Mouse (Mus musculus): Measurements from ENCODE around the gene Tbc1d2b. TPM values are rescaled to one million over a fixed set of nuclear protein-coding genes. Genes with fewer than 3 reads are reported as not detected.

Tbc1d2b gene
- polyA plus RNA-seq, 1 experiment from 2014 or later = 5.1 TPM

DNA sequence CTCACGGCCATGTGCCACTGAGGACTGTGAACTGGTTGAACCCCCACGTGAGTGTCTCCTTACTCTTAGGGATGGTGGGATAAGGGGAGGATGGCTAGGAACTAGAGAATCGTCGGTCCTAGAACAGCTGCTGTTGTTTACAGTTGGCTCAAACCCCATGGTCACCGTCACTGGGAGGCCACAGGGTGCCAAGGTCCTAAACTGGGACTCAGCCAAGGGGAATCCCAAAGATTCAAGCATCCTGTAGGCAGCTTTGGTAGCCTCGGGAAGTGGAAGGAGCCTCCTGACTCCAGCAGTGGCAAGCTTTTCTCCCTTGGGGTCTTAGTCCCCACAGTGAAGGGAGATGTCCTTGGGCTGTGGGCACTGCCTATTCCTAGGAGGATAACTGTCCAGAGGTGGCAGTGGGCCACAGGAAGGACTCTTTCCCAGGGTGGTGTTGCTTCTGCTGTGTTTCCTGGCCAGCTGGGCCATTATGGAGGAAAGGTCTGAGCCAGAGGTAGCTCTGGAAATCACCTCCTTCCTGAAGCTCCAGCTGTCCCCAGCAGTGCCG lies 73.4 kb downstream of the Tbc1d2b start:
- Histone ChIP-seq H3K4me2 (ENCODE audit: low read length) (no peak overlapping the region), H3K27me3 (replicated peaks; ENCODE audit: control insufficient read depth, insufficient read depth, low read length) (no peaks in the 10 kb centered on the region), H3K36me3 (ENCODE audit: control insufficient read depth, insufficient read depth, low read length) (peaks cover 8% of the 10 kb centered on the region; the same call in 1 of the 2 replicates), H3K9ac (ENCODE audit: low read depth, low read length) (no peak overlapping the region), H3K9me3 (ENCODE audit: control insufficient read depth, low read length) (no peaks in the 10 kb centered on the region), H3K27ac (ENCODE audit: low read depth, low read length) (no peak overlapping the region), H3K4me1 (ENCODE audit: control insufficient read depth, insufficient read depth, low read depth, low read length) (peaks cover 4% of the 10 kb centered on the region; the same call in 1 of the 2 replicates), H3K4me3 (ENCODE audit: low read length) (no peak overlapping the region)
- WGBS = 75% methylated on average over 7 of the region's 7 CpGs
- no peak for ATAC-seq

- Histone ChIP-seq H3K27ac (ENCODE audit: low read depth, low read length) (no peak overlapping the region), H3K4me1 (ENCODE audit: control insufficient read depth, insufficient read depth, low read depth, low read length) (peaks cover 4% of the 10 kb centered on the region; the same call in 1 of the 2 replicates), H3K36me3 (ENCODE audit: control insufficient read depth, insufficient read depth, low read length) (peaks cover 9% of the 10 kb centered on the region; the same call in 1 of the 2 replicates), H3K27me3 (replicated peaks; ENCODE audit: control insufficient read depth, insufficient read depth, low read length) (no peaks in the 10 kb centered on the region), H3K9ac (ENCODE audit: low read depth, low read length) (no peak overlapping the region), H3K9me3 (ENCODE audit: control insufficient read depth, low read length) (no peaks in the 10 kb centered on the region), H3K4me2 (ENCODE audit: low read length) (no peak overlapping the region), H3K4me3 (ENCODE audit: low read length) (no peak overlapping the region)
- ATAC-seq = no peak
- WGBS = 88% methylated on average over 7 of the region's 7 CpGs
Observed at GRCm38 (mm10) chr9:90196262-90196661, 74.3 kb downstream of the Tbc1d2b start.

DNA sequence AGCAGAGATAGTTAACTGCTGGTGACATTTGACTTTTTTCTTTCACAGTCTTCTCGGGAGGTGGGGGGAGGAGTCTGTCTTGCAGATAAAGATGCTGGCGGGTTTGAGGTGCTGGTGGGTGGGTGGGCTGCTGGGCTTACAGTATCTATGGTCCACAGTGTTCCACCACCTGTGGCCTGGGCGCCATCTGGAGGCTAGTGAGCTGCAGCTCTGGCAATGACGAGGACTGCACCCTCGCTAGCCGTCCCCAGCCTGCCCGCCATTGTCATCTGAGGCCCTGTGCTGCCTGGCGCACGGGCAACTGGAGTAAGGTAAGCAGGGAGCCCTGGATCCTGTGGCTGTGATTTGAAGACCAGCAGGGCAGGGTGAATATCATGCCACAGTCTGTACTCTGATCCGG lies 75.6 kb downstream of the Tbc1d2b start:
- Histone ChIP-seq H3K4me2 (ENCODE audit: low read length) (no peak overlapping the region), H3K9ac (ENCODE audit: low read depth, low read length) (no peak overlapping the region), H3K36me3 (ENCODE audit: control insufficient read depth, insufficient read depth, low read length) (peaks cover 6% of the 10 kb centered on the region; the same call in 1 of the 2 replicates), H3K4me1 (ENCODE audit: control insufficient read depth, insufficient read depth, low read depth, low read length) (peaks cover 4% of the 10 kb centered on the region; the same call in 1 of the 2 replicates), H3K27me3 (replicated peaks; ENCODE audit: control insufficient read depth, insufficient read depth, low read length) (no peaks in the 10 kb centered on the region), H3K4me3 (ENCODE audit: low read length) (no peak overlapping the region), H3K9me3 (ENCODE audit: control insufficient read depth, low read length) (no peaks in the 10 kb centered on the region), H3K27ac (ENCODE audit: low read depth, low read length) (no peak overlapping the region)
- no peak for ATAC-seq
- WGBS = 80% methylated on average over 10 of the region's 10 CpGs

DNA sequence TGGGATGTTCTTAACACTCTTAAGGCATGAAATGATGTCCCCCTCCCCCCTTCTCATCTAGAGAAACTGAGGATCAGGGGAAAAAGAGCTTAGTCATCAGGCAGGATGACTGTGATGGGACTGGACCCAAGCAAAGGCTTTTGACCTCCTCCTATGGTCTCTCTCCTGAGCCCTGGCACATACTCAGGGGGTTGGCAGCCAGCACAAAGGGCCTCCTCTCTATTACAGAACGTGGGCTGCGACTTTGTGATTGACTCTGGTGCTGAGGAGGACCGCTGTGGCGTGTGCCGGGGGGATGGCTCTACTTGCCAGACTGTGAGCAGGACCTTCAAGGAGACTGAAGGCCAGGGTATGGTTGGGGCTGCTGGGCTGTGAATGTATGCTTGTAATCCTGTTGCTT lies 81.2 kb downstream of the Tbc1d2b start:
- Histone ChIP-seq H3K27ac (ENCODE audit: low read depth, low read length) (no peak overlapping the region), H3K36me3 (ENCODE audit: control insufficient read depth, insufficient read depth, low read length) (peaks cover 8% of the 10 kb centered on the region; the same call in 1 of the 2 replicates), H3K27me3 (replicated peaks; ENCODE audit: control insufficient read depth, insufficient read depth, low read length) (no peaks in the 10 kb centered on the region), H3K4me3 (ENCODE audit: low read length) (no peak overlapping the region), H3K9ac (ENCODE audit: low read depth, low read length) (no peak overlapping the region), H3K4me2 (ENCODE audit: low read length) (no peak overlapping the region), H3K4me1 (ENCODE audit: control insufficient read depth, insufficient read depth, low read depth, low read length) (no peaks in the 10 kb centered on the region), H3K9me3 (ENCODE audit: control insufficient read depth, low read length) (no peaks in the 10 kb centered on the region)
- no peak for ATAC-seq
- 51% methylated on average over 5 of the region's 5 CpGs for WGBS

- no peak for ATAC-seq
- no peaks in the 10 kb centered on the region for H3K27me3 ChIP-seq (replicated peaks; ENCODE audit: control insufficient read depth, insufficient read depth, low read length)
- H3K4me2 ChIP-seq (ENCODE audit: low read length) = no peak overlapping the region
- WGBS = 84% methylated on average over 4 of the region's 4 CpGs
- no peak overlapping the region for H3K27ac ChIP-seq (ENCODE audit: low read depth, low read length)
- H3K4me1 ChIP-seq (ENCODE audit: control insufficient read depth, insufficient read depth, low read depth, low read length) = no peaks in the 10 kb centered on the region
- no peak overlapping the region for H3K4me3 ChIP-seq (ENCODE audit: low read length)
- H3K9ac ChIP-seq (ENCODE audit: low read depth, low read length) = no peak overlapping the region
- no peaks in the 10 kb centered on the region for H3K9me3 ChIP-seq (ENCODE audit: control insufficient read depth, low read length)
- H3K36me3 ChIP-seq (ENCODE audit: control insufficient read depth, insufficient read depth, low read length) = peaks cover 8% of the 10 kb centered on the region; the same call in 1 of the 2 replicates
Observed at GRCm38 (mm10) chr9:90188893-90189292, 81.7 kb downstream of the Tbc1d2b start.

- Histone ChIP-seq H3K36me3 (ENCODE audit: control insufficient read depth, insufficient read depth, low read length) (peaks cover 3% of the 10 kb centered on the region; the same call in 1 of the 2 replicates), H3K9me3 (ENCODE audit: control insufficient read depth, low read length) (no peaks in the 10 kb centered on the region), H3K9ac (ENCODE audit: low read depth, low read length) (no peak overlapping the region), H3K4me3 (ENCODE audit: low read length) (no peak overlapping the region), H3K4me2 (ENCODE audit: low read length) (no peak overlapping the region), H3K27ac (ENCODE audit: low read depth, low read length) (no peak overlapping the region), H3K27me3 (replicated peaks; ENCODE audit: control insufficient read depth, insufficient read depth, low read length) (no peaks in the 10 kb centered on the region), H3K4me1 (ENCODE audit: control insufficient read depth, insufficient read depth, low read depth, low read length) (no peaks in the 10 kb centered on the region)
- no peak for ATAC-seq
- WGBS = 82% methylated on average over 8 of the region's 8 CpGs
Observed at GRCm38 (mm10) chr9:90185356-90185910, 85.2 kb downstream of the Tbc1d2b start.

GRCm38 (mm10) chr9:90184116-90184515 lies 86.5 kb downstream of the Tbc1d2b start:
- Histone ChIP-seq H3K36me3 (ENCODE audit: control insufficient read depth, insufficient read depth, low read length) (0 out of 2 replicates have a peak, but pooled peaks cover 3% of the 10 kb centered on the region), H3K4me2 (ENCODE audit: low read length) (no peak overlapping the region), H3K4me1 (ENCODE audit: control insufficient read depth, insufficient read depth, low read depth, low read length) (no peaks in the 10 kb centered on the region), H3K9ac (ENCODE audit: low read depth, low read length) (no peak overlapping the region), H3K4me3 (ENCODE audit: low read length) (no peak overlapping the region), H3K27ac (ENCODE audit: low read depth, low read length) (no peak overlapping the region), H3K9me3 (ENCODE audit: control insufficient read depth, low read length) (no peaks in the 10 kb centered on the region), H3K27me3 (replicated peaks; ENCODE audit: control insufficient read depth, insufficient read depth, low read length) (no peaks in the 10 kb centered on the region)
- no peak for ATAC-seq
- WGBS = 49% methylated on average over 8 of the region's 8 CpGs

GRCm38 (mm10) chr9:90183550-90183949 lies 87.1 kb downstream of the Tbc1d2b start:
- Histone ChIP-seq H3K27me3 (replicated peaks; ENCODE audit: control insufficient read depth, insufficient read depth, low read length) (no peaks in the 10 kb centered on the region), H3K4me2 (ENCODE audit: low read length) (no peak overlapping the region), H3K4me1 (ENCODE audit: control insufficient read depth, insufficient read depth, low read depth, low read length) (no peaks in the 10 kb centered on the region), H3K4me3 (ENCODE audit: low read length) (no peak overlapping the region), H3K36me3 (ENCODE audit: control insufficient read depth, insufficient read depth, low read length) (0 out of 2 replicates have a peak, but pooled peaks cover 3% of the 10 kb centered on the region), H3K9me3 (ENCODE audit: control insufficient read depth, low read length) (no peaks in the 10 kb centered on the region), H3K27ac (ENCODE audit: low read depth, low read length) (no peak overlapping the region), H3K9ac (ENCODE audit: low read depth, low read length) (no peak overlapping the region)
- 79% methylated on average over 3 of the region's 3 CpGs for WGBS
- ATAC-seq = no peak

GRCm38 (mm10) chr9:90182636-90183421 lies 87.8 kb downstream of the Tbc1d2b start:
- no peaks in the 10 kb centered on the region for H3K4me1 ChIP-seq (ENCODE audit: control insufficient read depth, insufficient read depth, low read depth, low read length)
- no peak overlapping the region for H3K4me3 ChIP-seq (ENCODE audit: low read length)
- peaks cover 6% of the 10 kb centered on the region; the same call in 1 of the 2 replicates for H3K36me3 ChIP-seq (ENCODE audit: control insufficient read depth, insufficient read depth, low read length)
- H3K27ac ChIP-seq (ENCODE audit: low read depth, low read length) = no peak overlapping the region
- H3K9ac ChIP-seq (ENCODE audit: low read depth, low read length) = no peak overlapping the region
- ATAC-seq = peak; percentile 48; the same call in 1 of the 2 replicates
- H3K27me3 ChIP-seq (replicated peaks; ENCODE audit: control insufficient read depth, insufficient read depth, low read length) = no peaks in the 10 kb centered on the region
- H3K9me3 ChIP-seq (ENCODE audit: control insufficient read depth, low read length) = no peaks in the 10 kb centered on the region
- 78% methylated on average over 18 of the region's 18 CpGs for WGBS
- H3K4me2 ChIP-seq (ENCODE audit: low read length) = no peak overlapping the region
